Mouse (Mus musculus) CD4-positive helper T cell, adult 2 months (primary cell): ENCODE measurements around the gene Nat10.
A peak's percentile ranks its signal among the peaks of the same experiment; 100 is the strongest.

Experiments
- DNase-seq: peaks from one replicate; pipeline ENCODE4 v3.0.0-alpha.2; 2012; ENCODE audit warnings: low read depth, missing footprints, low spot score

Nat10 gene

DNA sequence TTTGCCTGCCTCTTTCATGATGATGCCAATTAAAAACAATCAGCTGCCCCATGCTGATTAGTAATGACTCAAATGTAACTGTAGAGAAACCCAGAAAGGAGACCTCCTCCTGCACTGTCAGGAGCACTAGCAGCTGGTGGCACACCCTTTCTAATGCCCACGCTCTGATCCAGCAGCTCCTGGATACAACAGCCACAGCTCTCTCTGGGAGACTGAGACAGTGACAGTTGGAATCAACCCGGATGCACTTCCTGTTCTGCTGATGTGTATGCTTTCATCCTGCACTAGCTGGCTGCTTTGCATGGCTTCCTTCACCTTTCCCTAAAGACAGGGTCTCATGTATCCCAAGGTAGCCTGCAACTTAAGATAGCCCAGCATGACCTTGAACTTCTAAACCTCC is 15.0 kb downstream of the Nat10 start:
- no peak for DNase-seq

DNA sequence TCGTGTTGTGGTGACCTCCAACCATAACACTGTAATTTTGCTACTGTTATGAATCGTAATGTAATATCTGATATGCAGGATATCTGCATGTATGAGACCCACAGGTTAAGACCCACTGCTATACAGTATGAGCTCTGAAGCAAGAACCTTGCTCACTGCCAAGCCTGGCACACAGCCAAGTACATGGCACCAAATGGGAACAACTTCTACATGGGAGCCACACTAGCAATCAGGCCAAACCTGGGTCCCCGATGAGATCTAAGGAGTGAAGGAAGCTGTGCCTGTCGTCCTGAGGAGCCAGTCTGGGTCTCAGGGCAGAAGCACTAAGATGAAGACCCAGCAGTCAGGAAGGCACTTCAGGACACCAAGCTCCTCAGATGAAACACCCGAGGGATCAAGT is 15.6 kb downstream of the Nat10 start:
- DNase-seq = no peak

DNA sequence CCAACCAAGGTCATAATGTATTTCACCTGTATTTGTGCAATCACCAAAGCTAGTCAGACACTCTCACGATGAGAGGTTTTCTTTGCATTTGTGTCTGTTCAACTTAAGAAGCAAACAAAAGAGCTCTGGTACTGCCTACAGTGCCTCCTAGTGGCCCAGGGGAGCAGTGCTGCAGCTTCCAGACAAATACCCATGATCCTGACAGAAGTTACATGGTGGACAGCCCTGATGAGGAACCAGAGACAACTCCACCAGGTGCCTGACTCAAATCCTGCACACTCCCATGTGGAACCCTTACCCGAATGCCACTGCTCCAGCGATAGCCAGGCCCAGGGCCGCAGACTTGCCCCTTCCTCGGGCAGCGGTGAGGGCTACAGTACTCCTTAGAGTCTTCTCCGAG is 17.1 kb downstream of the Nat10 start:
- peak; percentile 72 for DNase-seq

DNA sequence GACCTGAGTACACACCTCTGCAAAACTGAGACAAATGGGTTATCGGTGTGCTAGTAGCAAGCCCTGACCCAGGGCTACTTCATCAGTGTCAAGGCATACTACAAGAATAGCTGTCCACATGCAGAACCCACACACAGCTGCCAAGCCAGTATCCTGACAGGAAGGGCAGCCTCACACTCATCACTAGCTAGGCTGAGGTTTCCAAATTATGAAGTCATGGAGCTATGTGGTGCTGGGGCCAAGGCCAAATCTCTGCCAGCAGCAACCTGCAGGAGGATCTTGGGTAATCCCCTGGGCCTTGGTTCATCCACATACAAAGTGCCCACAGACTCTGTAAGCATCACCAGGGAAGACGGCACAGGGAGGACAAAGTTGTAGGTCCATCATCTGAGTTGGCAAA is 17.5 kb downstream of the Nat10 start:
- DNase-seq = no peak

DNA sequence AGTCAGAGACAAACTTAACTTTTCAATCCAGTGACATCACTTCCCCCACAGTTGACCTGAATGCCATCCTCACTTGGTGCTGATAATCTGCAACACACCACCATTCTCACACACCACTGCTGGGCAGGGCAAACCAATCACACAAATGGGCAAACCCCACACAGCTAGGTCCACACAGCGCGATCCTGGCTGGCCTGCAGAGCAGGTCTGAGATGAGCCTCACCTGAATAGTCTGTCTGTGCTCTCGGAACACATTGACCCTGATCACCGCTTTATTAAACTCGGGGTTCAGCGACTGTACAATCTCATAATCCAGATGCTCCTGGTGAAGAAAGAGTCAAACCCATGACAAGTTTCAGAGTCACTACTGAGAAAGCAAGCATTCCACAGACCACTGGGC is 18.2 kb downstream of the Nat10 start:
- no peak for DNase-seq

DNA sequence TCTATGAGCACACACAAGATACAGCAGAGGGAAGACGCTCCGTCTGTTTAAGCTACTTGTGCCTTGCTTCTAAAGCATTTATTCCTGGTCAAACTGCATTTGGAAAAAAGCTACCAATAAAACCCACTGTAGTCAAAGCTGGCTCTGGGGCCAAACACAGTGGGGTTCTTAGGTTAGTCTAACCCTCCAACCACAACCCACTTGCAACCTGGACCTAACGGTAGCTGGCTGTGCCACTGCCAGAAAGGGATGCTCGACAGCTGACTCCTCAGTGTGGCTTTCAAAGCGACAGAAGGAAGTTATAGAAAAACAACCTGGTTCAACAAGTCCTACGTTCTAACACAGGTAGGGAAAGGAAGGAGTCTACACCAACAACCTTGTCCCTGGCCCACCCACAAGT is 29.6 kb downstream of the Nat10 start:
- DNase-seq = no peak

DNA sequence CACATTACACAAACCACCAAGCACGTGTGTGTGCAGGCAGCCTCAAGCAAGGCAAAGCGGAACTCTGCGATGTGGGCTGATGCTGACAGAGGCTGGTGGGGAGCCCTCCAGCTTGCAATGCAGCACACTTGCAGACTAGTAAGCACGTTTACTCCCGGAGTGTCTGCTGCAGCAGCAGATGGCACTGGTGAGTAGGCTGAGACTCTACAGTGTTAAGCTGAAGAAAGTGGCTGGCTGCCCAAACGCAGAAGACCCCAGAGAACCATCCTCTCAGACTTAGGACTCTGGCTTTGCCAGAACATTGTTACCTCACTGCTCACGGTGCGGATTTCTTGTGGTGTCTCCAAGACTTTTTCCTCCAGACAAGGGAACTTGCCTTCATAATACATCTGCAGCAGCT is 30.1 kb downstream of the Nat10 start:
- DNase-seq = no peak

DNA sequence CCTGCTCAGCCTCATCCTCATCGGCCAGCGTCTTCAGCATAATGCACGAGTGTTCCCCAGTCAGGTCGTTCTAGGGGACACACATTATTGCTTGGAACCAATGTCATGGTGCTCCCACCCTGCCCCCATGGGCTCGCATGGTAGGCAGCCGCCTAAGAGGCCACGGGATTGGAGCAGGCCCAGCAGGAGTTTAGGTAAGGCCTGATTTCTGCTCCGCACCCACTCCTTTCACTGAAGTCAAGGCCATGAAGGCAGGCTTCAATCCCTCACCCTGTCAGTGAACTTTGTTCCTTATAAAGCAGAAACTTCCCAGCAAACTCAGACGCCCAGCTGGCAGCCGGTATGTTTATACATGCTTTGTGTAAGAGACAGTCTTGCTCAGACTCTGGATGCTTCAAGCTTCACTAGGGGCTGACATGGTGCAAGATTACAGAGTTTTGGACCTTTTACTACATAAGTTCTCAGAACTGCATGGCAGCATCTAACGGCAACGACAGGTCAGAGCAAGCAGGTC is 33.0 kb downstream of the Nat10 start:
- DNase-seq = no peak

DNA sequence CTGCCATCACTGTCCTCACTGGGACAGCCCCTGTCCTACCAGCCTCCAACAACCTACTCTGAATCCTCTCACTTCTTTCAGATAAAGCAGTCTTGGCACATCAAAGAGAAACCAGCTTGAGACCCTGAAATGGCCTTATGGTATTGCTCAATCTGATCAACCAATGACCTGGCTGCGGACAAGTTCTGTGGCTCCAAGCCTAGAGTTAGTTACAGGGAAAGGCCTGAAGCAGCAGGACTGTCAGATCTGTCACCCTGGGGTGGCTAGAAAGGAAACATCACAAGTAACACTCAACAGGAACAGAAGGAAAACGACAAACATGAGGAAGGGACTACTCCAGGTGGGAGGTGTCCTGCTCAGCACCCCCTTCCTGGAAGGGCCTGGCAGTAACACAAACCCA is 36.5 kb downstream of the Nat10 start:
- no peak for DNase-seq

DNA sequence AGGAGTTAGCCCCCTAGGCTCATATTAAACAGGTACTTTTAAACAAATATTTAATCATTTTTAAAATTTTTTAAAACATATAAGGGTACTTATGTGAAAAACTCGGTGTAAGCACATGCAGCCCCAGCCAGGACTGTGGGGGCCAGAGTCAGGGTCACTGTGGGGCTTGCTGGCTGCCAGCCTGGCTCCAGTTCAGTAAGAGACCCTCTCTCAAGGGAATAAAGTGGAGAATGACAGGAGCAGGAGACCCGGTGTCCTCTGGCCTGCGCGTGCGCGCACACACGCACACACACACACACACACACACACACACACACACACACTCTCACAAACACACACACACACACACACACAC is 41.8 kb downstream of the Nat10 start:
- no peak for DNase-seq

DNA sequence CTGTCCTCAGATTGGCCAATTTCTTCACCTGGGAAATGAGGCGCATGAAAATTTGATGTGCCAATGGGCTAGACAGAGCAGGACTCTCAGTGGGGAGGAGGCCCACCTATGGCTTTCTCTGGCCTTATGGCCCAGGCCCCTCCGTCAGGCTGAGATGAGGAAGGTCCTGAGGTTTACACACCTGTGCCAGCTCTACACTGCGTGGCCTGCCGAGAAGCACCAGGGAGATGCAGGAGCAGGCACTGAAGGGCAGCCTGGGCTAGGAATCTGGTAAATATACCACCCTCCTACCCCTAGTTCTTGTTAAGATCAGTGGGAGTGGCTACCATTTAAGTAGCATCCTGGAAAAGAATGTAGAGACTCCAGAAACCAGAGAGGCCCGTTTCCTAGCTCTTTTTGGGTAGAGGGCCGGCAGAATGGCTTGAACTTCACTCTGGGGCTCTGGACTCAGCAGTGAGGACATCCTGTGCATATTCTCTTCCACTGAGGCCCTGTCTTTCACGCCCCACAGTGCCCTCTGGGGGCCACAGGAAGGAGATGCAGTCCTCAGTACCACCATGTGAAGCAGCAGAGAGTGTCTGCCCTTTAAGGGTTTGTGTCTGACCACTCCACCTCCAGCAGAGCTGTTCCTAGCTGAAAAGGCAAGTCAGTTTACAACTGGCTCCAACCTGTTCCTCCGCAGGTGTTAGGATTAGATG is 42.3 kb downstream of the Nat10 start:
- DNase-seq = peak; percentile 77

DNA sequence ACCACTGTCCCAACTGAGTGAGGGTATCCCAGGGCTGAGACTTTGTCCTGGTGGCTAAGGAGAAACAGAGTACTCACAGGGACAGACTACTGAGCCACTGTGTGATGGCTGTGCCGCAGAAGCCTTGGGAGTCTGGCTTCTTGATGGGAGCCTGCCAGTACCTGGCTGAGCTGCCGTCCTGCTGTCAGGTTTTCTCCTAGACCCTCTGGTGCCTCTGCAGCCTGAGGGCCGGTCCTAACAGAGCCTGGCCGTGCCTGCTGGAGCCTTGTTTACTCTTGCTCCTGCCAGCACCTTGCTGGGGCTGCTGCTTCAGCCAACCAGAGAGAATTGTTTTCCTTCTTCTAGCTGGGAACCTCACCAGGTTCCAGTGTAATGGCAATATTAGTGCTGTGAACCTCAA is 46.7 kb downstream of the Nat10 start:
- DNase-seq = no peak

DNA sequence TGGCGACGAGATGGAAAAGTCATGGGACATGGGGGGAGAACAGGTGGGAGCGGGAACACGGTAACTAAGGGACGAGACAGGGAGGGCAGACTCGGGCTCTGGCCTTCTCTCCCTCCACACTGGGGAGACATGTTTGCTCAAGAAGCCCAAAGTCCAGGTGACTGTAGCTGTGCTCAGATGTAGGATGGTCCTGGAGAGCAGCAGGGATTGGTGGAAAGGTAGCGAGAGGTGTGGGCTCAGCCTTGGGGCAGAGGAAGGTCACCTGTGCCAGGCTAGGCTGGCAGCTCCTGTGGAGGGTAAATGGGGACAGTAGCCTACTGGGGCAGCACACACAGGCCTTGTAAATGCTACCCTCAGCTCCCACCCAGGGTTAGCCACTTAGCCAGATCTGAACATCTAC is 47.2 kb downstream of the Nat10 start:
- no peak for DNase-seq

DNA sequence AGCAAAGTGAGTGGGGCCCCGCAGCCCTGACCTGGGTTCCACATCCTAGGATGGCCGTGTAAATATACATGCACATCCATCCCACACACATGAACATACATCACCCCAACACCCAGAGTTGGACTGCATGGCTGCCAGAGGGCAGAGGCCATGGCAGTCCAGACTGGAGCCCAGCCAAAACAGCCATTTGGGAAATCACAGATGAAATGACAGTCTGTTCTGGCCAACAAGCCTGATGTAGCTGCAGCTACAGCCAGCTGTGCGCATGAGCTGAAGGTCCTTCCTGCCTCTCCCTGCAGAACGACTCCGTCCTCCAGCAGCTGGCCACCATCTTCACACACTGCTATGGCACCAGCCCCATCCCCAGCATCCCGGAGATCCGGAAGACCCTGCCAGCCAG is 50.2 kb downstream of the Nat10 start:
- no peak for DNase-seq

DNA sequence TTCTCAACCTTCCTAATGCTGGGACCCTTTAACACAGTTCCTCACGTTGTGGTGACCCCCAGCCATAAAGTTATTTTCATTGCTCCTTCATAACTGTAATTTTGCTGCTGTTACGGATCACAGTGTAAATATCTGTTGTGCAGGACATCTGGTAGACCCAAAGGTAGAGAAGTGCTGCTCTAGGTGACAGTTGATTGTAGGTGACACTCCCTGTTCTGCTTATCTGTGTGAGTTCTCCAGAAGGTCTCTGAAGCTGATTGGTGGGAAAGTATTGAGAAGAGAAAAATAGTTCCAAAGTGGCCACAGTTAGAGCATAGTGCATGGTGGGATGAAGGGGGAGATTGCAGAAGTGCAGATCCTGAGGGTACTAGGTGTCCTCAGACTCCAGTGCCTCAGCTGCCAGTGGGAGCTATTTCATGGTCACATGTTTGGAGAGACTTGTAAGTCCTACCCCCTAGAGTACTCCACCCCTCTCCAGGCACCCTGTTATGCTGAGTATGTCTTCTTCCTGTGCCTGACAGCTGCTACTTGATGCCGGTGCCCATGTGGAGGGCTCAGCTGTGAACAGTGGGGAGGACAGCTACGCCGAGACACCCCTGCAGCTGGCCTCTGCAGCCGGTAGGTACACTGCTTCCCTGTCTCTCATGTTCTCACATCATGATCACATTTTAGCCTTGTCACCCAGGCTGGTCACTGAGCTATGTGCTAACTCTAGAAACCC is 53.9 kb downstream of the Nat10 start:
- no peak for DNase-seq

DNA sequence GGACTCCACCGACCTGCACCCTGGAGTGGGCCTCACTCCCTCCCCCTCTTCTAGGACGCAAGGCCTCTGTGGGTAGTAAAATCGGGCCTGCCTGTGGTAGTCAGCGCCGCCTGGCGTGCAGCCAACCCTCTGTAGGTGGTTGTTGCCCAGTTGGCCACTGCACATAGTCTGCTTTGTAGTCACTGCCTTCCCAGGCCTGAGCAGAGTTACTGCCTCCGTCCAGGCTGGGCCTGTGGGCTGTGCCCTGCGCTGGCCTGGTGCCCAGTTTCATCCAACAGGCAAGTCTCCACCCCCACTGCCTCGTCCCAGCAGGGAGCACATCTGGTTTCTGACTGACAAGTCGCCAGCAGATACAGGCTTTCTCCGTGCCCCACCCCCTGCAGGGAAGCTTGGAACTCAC is 54.8 kb downstream of the Nat10 start:
- no peak for DNase-seq

DNA sequence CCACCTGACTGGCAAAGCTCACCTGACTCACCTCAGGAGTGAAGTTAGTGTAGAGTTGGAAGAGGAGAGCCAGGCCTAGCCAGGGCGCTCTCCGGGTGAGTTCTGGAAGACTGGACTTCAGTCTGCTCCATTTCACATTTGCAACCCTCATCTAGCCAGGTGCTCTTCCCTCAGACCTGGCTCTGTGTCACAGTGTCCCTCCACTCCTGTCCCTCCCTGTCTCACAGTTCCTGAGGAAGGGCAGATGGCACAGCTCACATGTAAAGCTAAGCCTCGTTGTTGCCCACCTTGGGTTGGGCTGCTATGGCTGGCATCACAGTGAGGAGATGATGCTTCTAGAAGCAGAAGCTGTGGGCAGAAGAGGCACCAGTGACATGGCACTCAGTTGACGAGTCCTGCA is 55.2 kb downstream of the Nat10 start:
- DNase-seq = no peak

DNA sequence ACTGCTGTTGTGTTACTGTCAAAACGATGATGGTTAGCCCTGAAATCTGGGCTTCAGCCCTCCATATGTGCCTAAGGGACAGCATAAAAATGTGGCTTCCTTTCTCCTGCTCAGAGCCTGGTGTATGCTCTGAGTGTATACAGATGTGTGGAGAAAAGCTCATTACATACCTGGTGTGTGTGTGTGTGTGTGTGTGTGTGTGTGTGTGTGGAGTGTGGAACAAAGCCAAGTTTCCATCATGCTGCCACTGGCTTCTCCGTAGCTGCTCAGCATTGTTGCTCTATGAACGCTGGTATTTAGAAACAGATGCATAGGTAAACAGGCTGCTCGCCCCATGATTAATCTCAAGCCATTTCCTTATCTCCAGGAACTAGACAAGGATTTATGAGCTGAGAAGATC is 57.2 kb downstream of the Nat10 start:
- DNase-seq = peak; percentile 38

DNA sequence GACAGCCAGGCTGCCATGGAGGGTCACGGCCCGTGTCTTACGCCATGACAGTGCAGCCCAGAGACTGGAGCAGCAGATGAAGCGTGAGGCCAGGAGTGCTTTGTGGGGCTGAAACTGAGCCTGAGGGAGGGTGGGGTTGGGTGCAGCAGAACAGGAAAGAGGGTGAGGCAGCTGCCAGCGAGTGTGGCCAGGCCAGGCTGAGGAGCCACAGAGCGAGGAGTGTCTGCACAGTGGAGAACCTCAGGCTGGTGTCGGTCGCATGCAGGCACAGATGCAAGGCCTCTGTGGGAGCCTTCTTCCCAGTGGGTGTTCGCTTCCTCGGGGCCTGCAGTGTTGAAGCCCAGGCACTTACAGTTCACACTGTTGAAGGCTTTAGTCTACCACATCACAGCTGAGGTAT is 57.7 kb downstream of the Nat10 start:
- DNase-seq = peak; percentile 47

DNA sequence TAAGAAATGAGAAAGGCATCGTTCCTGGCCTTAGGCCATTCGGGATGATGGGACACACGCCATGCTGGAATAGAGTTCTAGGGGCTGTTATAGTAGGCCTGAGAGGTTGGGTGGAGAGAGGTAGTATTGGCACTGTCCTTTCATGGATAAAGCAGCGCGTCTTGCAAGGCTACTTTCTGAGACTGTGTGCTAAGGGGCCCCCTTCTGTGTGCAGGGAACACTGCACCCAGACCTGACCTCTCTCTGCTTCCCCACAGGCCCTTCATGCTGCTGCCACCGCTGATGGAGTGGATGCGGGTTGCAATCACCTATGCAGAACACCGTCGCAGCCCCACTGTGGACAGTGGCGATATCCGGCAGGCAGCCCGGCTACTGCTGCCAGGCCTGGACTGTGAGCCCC is 60.6 kb downstream of the Nat10 start:
- no peak for DNase-seq

DNA sequence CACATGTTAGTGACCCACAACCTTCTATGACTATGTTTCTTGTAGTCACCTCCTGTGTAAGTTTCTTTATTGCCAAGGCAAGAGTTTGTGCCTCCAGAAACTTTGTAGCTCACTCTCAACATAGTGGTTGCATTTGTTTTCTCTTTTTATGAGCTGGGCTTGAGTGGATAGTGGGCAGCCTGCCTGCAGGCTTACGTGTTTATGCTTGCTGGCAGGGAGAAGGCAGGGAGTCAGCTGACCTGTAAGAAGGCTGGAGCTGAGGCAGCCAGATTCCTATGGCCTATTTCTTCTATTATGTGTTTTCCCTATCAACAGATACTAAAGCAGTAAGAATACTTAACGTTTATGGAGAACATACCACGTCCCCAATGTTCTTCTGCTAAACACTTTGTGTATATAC is 64.9 kb downstream of the Nat10 start:
- no peak for DNase-seq

DNA sequence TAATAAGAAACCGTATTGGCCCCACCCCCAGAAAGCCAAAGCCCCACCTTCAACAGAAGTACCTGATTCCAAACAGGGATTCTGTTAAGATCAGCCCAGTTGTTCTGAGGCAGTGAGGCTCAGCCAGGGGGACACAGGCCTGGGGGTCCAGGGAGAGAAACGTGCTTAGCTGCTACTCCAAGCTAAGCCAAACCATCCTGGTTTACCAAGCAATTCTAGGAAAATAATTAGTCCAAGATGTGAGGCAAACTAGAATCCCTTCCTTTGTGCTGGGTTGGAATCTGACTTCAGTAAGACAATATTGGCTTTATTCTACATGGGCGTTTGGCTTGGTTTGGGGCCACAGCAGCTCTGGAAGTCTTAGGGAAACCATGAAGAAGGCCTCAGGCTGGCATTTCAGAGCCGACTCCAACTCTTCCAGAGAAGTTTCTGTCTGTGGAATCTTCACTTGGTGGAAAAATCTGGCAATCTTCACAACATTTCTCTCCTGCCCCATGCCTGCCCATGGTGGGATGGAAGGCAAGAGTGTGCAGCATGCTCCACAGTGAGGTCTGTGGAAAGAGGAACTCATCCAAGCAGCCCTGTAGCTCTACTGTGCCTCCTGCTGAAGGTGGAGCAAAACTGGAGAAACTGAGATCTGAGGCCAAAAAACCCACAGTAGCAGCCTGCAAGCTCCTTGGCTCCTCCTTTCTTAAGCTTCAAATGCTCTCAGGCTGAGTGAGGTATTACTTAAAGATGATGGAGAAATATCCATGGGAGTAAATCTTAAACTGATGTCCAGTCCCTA is 66.1 kb downstream of the Nat10 start:
- no peak for DNase-seq

DNA sequence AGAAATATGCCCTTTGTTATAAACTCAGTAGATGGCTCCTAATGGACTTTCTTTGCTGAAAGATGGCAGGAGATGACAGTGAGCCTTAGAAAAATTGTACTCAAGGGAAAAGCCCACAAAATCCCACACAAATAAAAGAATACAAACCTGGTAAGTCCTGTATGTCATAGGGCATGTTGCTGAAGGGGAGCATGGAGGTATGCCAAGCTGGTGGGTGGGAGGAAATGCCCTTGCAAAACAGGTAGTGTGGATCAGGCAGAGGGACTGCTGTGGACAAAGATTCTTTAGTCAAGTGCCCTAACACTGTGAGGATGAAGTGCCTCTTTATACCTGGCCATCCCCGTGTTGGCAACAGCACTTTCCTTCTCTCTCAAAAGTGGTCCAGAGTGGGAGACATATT is 68.3 kb downstream of the Nat10 start:
- no peak for DNase-seq
